Mouse (Mus musculus): ENCODE measurements around the gene Kiss1.

The Kiss1 gene

GRCm38 (mm10) chr1:133356330-133356729 lies 34.7 kb downstream of the Kiss1 start:
- intact Hi-C loops (cut with DNase I), result no loop called here

GRCm38 (mm10) chr1:133361006-133361405 lies 39.3 kb downstream of the Kiss1 start:
- intact Hi-C loops (cut with DNase I), result no loop called here

GRCm38 (mm10) chr1:133362103-133362502 lies 40.4 kb downstream of the Kiss1 start:
- intact Hi-C loops (cut with DNase I), result no loop called here

- intact Hi-C loops (cut with DNase I), result no loop called here
Measured at GRCm38 (mm10) chr1:133363276-133364021, 41.8 kb downstream of the Kiss1 start, which contains the start of gene Etnk2. Gene Etnk2 (plus strand): TSS chr1:133363572.

GRCm38 (mm10) chr1:133364022-133364630 lies 42.5 kb downstream of the Kiss1 start:
- intact Hi-C loops (cut with DNase I), result no loop called here

- intact Hi-C loops (cut with DNase I), result no loop called here
Measured at GRCm38 (mm10) chr1:133364890-133365289, 43.2 kb downstream of the Kiss1 start.

GRCm38 (mm10) chr1:133366951-133367605 lies 45.4 kb downstream of the Kiss1 start:
- intact Hi-C loops (cut with DNase I), result no loop called here

- intact Hi-C loops (cut with DNase I), result no loop called here
Measured at GRCm38 (mm10) chr1:133367606-133368488, 46.2 kb downstream of the Kiss1 start.

- intact Hi-C loops (cut with DNase I), result no loop called here
Measured at GRCm38 (mm10) chr1:133368644-133369043, 47.0 kb downstream of the Kiss1 start.

GRCm38 (mm10) chr1:133370352-133370751 lies 48.7 kb downstream of the Kiss1 start:
- intact Hi-C loops (cut with DNase I), result no loop called here

- intact Hi-C loops (cut with DNase I), result no loop called here
Measured at GRCm38 (mm10) chr1:133371431-133371830, 49.8 kb downstream of the Kiss1 start.

GRCm38 (mm10) chr1:133372113-133372512 lies 50.4 kb downstream of the Kiss1 start:
- intact Hi-C loops (cut with DNase I), result no loop called here

- intact Hi-C loops (cut with DNase I), result no loop called here
Measured at GRCm38 (mm10) chr1:133375696-133376346, 54.1 kb downstream of the Kiss1 start.

- intact Hi-C loops (cut with DNase I), result no loop called here
Measured at GRCm38 (mm10) chr1:133377547-133377946, 55.9 kb downstream of the Kiss1 start.

Data from adrenal gland (tissue).